Mouse (Mus musculus) thymus, adult 18-20 months (tissue): ENCODE results near the gene Lat2.
A peak's percentile ranks its signal among the peaks of the same experiment; 100 is the strongest.

ENCODE experiments used
- DNase-seq, 2 experiments: peaks; one replicate each; pipeline ENCODE4 v3.0.0; 2022; ENCODE audit warnings: mixed read lengths in 2 of 2

Gene Lat2

GRCm38 (mm10) chr5:134611810-134612521, 2.9 kb downstream of the Lat2 start:
- no peak for DNase-seq

- no peak for DNase-seq
These were observed 4.7 kb downstream of the Lat2 start for GRCm38 (mm10) chr5:134609916-134610643.

- DNase-seq, result peak in 1 of 2 experiments; percentile 10
These were observed 7.7 kb downstream of the Lat2 start for GRCm38 (mm10) chr5:134607121-134607520.

GRCm38 (mm10) chr5:134606314-134606713, 8.5 kb downstream of the Lat2 start:
- peak in 1 of 2 experiments; percentile 17 for DNase-seq

- no peak for DNase-seq
These were observed 10.4 kb downstream of the Lat2 start for GRCm38 (mm10) chr5:134604376-134604775.

GRCm38 (mm10) chr5:134597711-134598110, 17.1 kb downstream of the Lat2 start:
- DNase-seq, result no peak

GRCm38 (mm10) chr5:134593093-134593492, 21.7 kb downstream of the Lat2 start:
- no peak for DNase-seq

- DNase-seq, result no peak
These were observed 22.7 kb downstream of the Lat2 start for GRCm38 (mm10) chr5:134592026-134592581.

- DNase-seq, result no peak
These were observed 24.9 kb downstream of the Lat2 start for GRCm38 (mm10) chr5:134589900-134590299.

GRCm38 (mm10) chr5:134584798-134585197, 30.0 kb downstream of the Lat2 start:
- no peak for DNase-seq

GRCm38 (mm10) chr5:134583884-134584213, 31.0 kb downstream of the Lat2 start:
- no peak for DNase-seq

GRCm38 (mm10) chr5:134583006-134583883, 31.6 kb downstream of the Lat2 start:
- no peak for DNase-seq

- DNase-seq, result peak; percentile 95
These were observed 32.5 kb downstream of the Lat2 start for GRCm38 (mm10) chr5:134582221-134582907.

GRCm38 (mm10) chr5:134581146-134581545, 33.7 kb downstream of the Lat2 start, which contains the start of gene Rfc2:
Rfc2 (plus strand) TSS chr5:134581366.
- no peak for DNase-seq

- DNase-seq, result no peak
These were observed 35.7 kb downstream of the Lat2 start for GRCm38 (mm10) chr5:134579135-134579534.

- DNase-seq, result no peak
These were observed 37.3 kb downstream of the Lat2 start for GRCm38 (mm10) chr5:134577534-134577933.

GRCm38 (mm10) chr5:134576517-134577220, 38.2 kb downstream of the Lat2 start:
- no peak for DNase-seq

GRCm38 (mm10) chr5:134575833-134576232, 39.0 kb downstream of the Lat2 start:
- no peak for DNase-seq

- DNase-seq, result no peak
These were observed 42.2 kb downstream of the Lat2 start for GRCm38 (mm10) chr5:134572508-134573214.

- no peak for DNase-seq
These were observed 42.9 kb downstream of the Lat2 start for GRCm38 (mm10) chr5:134571730-134572507.
